In genomic region chr8:78110003-78110649, GRCm38 (mm10) we compare ENCODE assay signal across 24 mouse cellular contexts.
DNase-seq lines count a peak whose midpoint lies in the region; ATAC-seq and TF ChIP-seq lines count a peak whose summit lies in the region.
"Had no signal": no experiment of that assay in that cellular context is flagged by ENCODE, and none has a peak within 500 bp of the region (broad histone marks: within the 10 kb centered on the region; RNA-seq: fewer than 3 reads in every experiment).

No protein-coding gene starts in this region.

- peaks cover 9% of the 10 kb centered on the region; the same call in 1 of the 2 replicates for H3K27me3 ChIP-seq in liver, embryonic 12.5 days (replicated peaks)
- no peaks in the 10 kb centered on the region for H3K27me3 ChIP-seq in liver, postnatal 0 days (ENCODE audit: insufficient read depth, low read length)
- no peaks in the 10 kb centered on the region for H3K27me3 ChIP-seq in G1E (ENCODE audit: insufficient read depth, low read length)
- H3K27me3 ChIP-seq in intestine, embryonic 16.5 days (replicated peaks; ENCODE audit: control insufficient read depth, insufficient read depth, low read length) = no peaks in the 10 kb centered on the region
- H3K27me3 ChIP-seq: forebrain, embryonic 13.5 days; kidney, embryonic 15.5 days; limb, embryonic 15.5 days; lung, embryonic 15.5 days; megakaryocyte, embryonic 14.5 days had no signal

- H3K9me3 ChIP-seq in liver, embryonic 12.5 days (replicated peaks) = no peaks in the 10 kb centered on the region
- H3K9me3 ChIP-seq in liver, postnatal 0 days (ENCODE audit: low read length) = no peaks in the 10 kb centered on the region
- H3K9me3 ChIP-seq in G1E (replicated peaks) = no peaks in the 10 kb centered on the region
- no peaks in the 10 kb centered on the region for H3K9me3 ChIP-seq in intestine, embryonic 16.5 days (ENCODE audit: control insufficient read depth, low read length)
- H3K9me3 ChIP-seq: forebrain, embryonic 13.5 days; heart, embryonic 10.5 days; kidney, embryonic 15.5 days; limb, embryonic 15.5 days; lung, embryonic 15.5 days had no signal

- 0 out of 2 replicates have a peak overlapping the region, but pooled peaks have one; percentile 45 for H3K27ac ChIP-seq in liver, embryonic 12.5 days
- no peak overlapping the region for H3K27ac ChIP-seq in liver, postnatal 0 days (ENCODE audit: low read depth)
- no peak overlapping the region for H3K27ac ChIP-seq in intestine, embryonic 16.5 days (ENCODE audit: low read length)
- H3K27ac ChIP-seq: forebrain, embryonic 13.5 days; gastrocnemius, adult 2 months; heart, embryonic 10.5 days; kidney, embryonic 15.5 days; limb, embryonic 15.5 days; lung, embryonic 15.5 days; stomach, postnatal 0 days had no signal

- DNase-seq in liver, postnatal 0 days = no peak
- no peak for DNase-seq in G1E (ENCODE audit: low spot score)
- peak; percentile 47 for DNase-seq in c-Kit-negative CD71-positive TER-119-positive erythroid progenitor cells, embryonic 14.5 days (ENCODE audit: low read depth, low spot score)
- DNase-seq in adrenal gland, adult (ENCODE audit: inconsistent age in 2 of 2, low spot score in 1 of 2) = no peak
- no peak for DNase-seq in gastrocnemius, postnatal 36 days
- DNase-seq: cerebellum, adult 2 months; cerebellum, postnatal 25 days; gastrocnemius, adult 2 months; kidney, postnatal 4 days; layer of hippocampus, adult 9-11 months; left cerebral cortex, postnatal 4 days; lung, postnatal 36 days; midbrain, embryonic 14.5 days had no signal

- H3K4me2 ChIP-seq in liver, embryonic 12.5 days = no peak overlapping the region
- no peak overlapping the region for H3K4me2 ChIP-seq in liver, postnatal 0 days (ENCODE audit: low read depth, low read length)
- H3K4me2 ChIP-seq in intestine, embryonic 16.5 days (ENCODE audit: low read depth, low read length) = no peak overlapping the region
- H3K4me2 ChIP-seq: forebrain, embryonic 13.5 days; kidney, embryonic 15.5 days; limb, embryonic 15.5 days; lung, embryonic 15.5 days had no signal

- H3K36me3 ChIP-seq in liver, embryonic 12.5 days = no peaks in the 10 kb centered on the region
- no peaks in the 10 kb centered on the region for H3K36me3 ChIP-seq in liver, postnatal 0 days (replicated peaks; ENCODE audit: insufficient read depth, low read length)
- H3K36me3 ChIP-seq in G1E (replicated peaks) = no peaks in the 10 kb centered on the region
- H3K36me3 ChIP-seq in intestine, embryonic 16.5 days (ENCODE audit: control insufficient read depth, insufficient read depth, low read length) = no peaks in the 10 kb centered on the region
- H3K36me3 ChIP-seq: heart, embryonic 10.5 days; kidney, embryonic 15.5 days; limb, embryonic 15.5 days; lung, embryonic 15.5 days had no signal

- no peak for TF ChIP-seq EP300 in liver, postnatal 0 days (IDR thresholded peaks at IDR 0.05; ENCODE audit: low read depth)

- H3K4me1 ChIP-seq in liver, embryonic 12.5 days = peaks cover 11% of the 10 kb centered on the region
- no peaks in the 10 kb centered on the region for H3K4me1 ChIP-seq in liver, postnatal 0 days (ENCODE audit: insufficient read depth)
- H3K4me1 ChIP-seq in G1E (ENCODE audit: insufficient read depth, low read depth, low read length) = peaks cover 38% of the 10 kb centered on the region
- H3K4me1 ChIP-seq in intestine, embryonic 16.5 days (ENCODE audit: control insufficient read depth, insufficient read depth, low read length) = no peaks in the 10 kb centered on the region
- H3K4me1 ChIP-seq: forebrain, embryonic 13.5 days; heart, embryonic 10.5 days; limb, embryonic 15.5 days; lung, embryonic 15.5 days had no signal

- TF ChIP-seq CTCF in liver, postnatal 0 days (IDR thresholded peaks at IDR 0.05; ENCODE audit: low read depth) = no peak
- no peak for TF ChIP-seq CTCF in G1E (IDR thresholded peaks at IDR 0.05; ENCODE audit: low read depth, low read length)

- H3K9ac ChIP-seq in liver, embryonic 12.5 days = no peak overlapping the region
- no peak overlapping the region for H3K9ac ChIP-seq in liver, postnatal 0 days (replicated peaks)
- no peak overlapping the region for H3K9ac ChIP-seq in intestine, embryonic 16.5 days (ENCODE audit: low read depth, low read length)
- H3K9ac ChIP-seq: forebrain, embryonic 13.5 days; kidney, embryonic 15.5 days; limb, embryonic 15.5 days; lung, embryonic 15.5 days had no signal

- WGBS in liver, embryonic 12.5 days (ENCODE audit: insufficient replicate concordance) = 64% methylated on average over 3 of the region's 3 CpGs
- WGBS in liver, postnatal 0 days (ENCODE audit: insufficient replicate concordance) = 73% methylated on average over 3 of the region's 3 CpGs
- WGBS in intestine, embryonic 16.5 days = 88% methylated on average over 3 of the region's 3 CpGs

- intact Hi-C loops in gastrocnemius, postnatal 36 days (cut with DNase I) = no loop called here

- no peak overlapping the region for H3K4me3 ChIP-seq in liver, embryonic 12.5 days
- H3K4me3 ChIP-seq in liver, postnatal 0 days (ENCODE audit: low read depth, low read length) = no peak overlapping the region
- H3K4me3 ChIP-seq in G1E (ENCODE audit: low read depth, low read length) = no peak overlapping the region
- H3K4me3 ChIP-seq in intestine, embryonic 16.5 days (ENCODE audit: low read length) = no peak overlapping the region
- H3K4me3 ChIP-seq: forebrain, embryonic 13.5 days; gastrocnemius, adult 2 months; heart, embryonic 10.5 days; kidney, embryonic 15.5 days; limb, embryonic 15.5 days; lung, embryonic 15.5 days; megakaryocyte, embryonic 14.5 days had no signal

- ATAC-seq in liver, embryonic 12.5 days = peak; percentile 70
- ATAC-seq in liver, postnatal 0 days = no peak
- ATAC-seq in G1E (ENCODE audit: extremely low read depth, insufficient number of reproducible peaks, low FRiP score, poor library complexity, severe bottlenecking) = peak; percentile 64
- ATAC-seq in intestine, embryonic 16.5 days = no peak
- ATAC-seq: forebrain, embryonic 13.5 days; hindbrain, embryonic 16.5 days; intestine, postnatal 0 days had no signal

Comparison
In these comparisons a context has a peak if more than half of its experiments do, and no peak if none do; other contexts are left out.
1. ATAC-seq: peak in liver, embryonic 12.5 days (single experiment) and G1E (single experiment); none in liver, postnatal 0 days (single experiment) and intestine, embryonic 16.5 days (single experiment).